In genomic region chr10:12881911-12882310, GRCm38 (mm10) we compare ENCODE assay signal across 17 mouse cellular contexts.
"Had no signal": no experiment of that assay in that cellular context is flagged by ENCODE, and none has a peak within 500 bp of the region (broad histone marks: within the 10 kb centered on the region; RNA-seq: fewer than 3 reads in every experiment).

No protein-coding gene starts in this region.

- H3K27ac ChIP-seq: kidney, postnatal 0 days; left cerebral cortex, adult 2 months; liver, embryonic 13.5 days; neural tube, embryonic 12.5 days; neural tube, embryonic 15.5 days; stomach, embryonic 15.5 days had no signal

- H3K9ac ChIP-seq: liver, embryonic 13.5 days; neural tube, embryonic 12.5 days; neural tube, embryonic 15.5 days; stomach, embryonic 15.5 days had no signal

- H3K36me3 ChIP-seq: liver, embryonic 13.5 days; neural tube, embryonic 12.5 days; neural tube, embryonic 15.5 days; stomach, embryonic 15.5 days had no signal

- H3K4me2 ChIP-seq: liver, embryonic 13.5 days; midbrain, embryonic 11.5 days; neural tube, embryonic 12.5 days; neural tube, embryonic 15.5 days; stomach, embryonic 15.5 days had no signal

- H3K9me3 ChIP-seq: liver, embryonic 13.5 days; neural tube, embryonic 12.5 days; neural tube, embryonic 15.5 days; stomach, embryonic 15.5 days had no signal

- H3K4me1 ChIP-seq: liver, embryonic 13.5 days; neural tube, embryonic 12.5 days had no signal

- H3K4me3 ChIP-seq: left cerebral cortex, adult 2 months; liver, embryonic 13.5 days; neural tube, embryonic 12.5 days; neural tube, embryonic 15.5 days; stomach, embryonic 15.5 days had no signal

- H3K27me3 ChIP-seq: neural tube, embryonic 12.5 days; stomach, embryonic 15.5 days had no signal

- DNase-seq: kidney, adult 8-10 months; layer of hippocampus, postnatal 36 days; liver, embryonic 13.5 days; lung, adult 2 months; lung, postnatal 14 days; lung, postnatal 4 days; midbrain, embryonic 14.5 days; right cerebral cortex, adult 18-20 months; right cerebral cortex, postnatal 14 days; spleen, adult 18-20 months; thymus, postnatal 36 days had no signal
